Mouse (Mus musculus) urinary bladder, adult 18-20 months (tissue): ENCODE data around the gene BC030867.

Source experiments
- DNase-seq, 2 experiments: peaks; one replicate each; pipeline ENCODE4 v3.0.0; 2022; ENCODE audit warnings: low spot score in 2 of 2, mixed read lengths in 2 of 2

The BC030867 gene

DNA sequence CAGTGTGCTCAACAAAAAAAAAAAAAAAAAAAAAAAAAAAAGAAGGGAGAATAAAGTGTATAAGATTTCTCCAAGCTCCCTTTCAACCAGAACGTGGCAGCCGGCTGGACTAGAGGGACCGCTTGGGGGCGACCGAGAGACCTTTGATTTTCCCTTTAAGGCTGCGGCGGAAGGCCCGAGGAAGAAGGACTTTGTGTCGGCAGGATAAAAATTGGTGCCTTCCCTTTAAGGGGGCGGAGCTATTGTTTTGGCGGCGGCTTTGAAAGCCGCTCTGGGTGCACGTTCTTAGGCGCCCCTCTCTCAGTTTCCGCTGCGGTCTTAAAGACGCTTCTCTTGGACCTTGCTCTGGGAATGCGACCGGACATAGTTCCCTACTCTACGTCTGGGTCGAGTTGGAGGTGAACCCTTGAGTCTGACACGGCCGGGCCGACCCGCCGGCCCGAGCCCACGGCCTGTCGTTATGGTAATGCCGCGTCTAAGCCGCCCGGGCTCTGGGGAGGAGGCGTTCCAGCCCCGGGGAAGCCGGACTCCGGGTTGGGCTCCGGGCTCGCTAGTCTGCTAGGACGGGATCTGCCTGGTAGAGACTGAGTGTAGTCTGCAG, at the start of gene BC030867:
BC030867 (plus strand) TSS at position 253 of the 601 bp plus-strand sequence.
- DNase-seq: peak; percentile 83 to 85

DNA sequence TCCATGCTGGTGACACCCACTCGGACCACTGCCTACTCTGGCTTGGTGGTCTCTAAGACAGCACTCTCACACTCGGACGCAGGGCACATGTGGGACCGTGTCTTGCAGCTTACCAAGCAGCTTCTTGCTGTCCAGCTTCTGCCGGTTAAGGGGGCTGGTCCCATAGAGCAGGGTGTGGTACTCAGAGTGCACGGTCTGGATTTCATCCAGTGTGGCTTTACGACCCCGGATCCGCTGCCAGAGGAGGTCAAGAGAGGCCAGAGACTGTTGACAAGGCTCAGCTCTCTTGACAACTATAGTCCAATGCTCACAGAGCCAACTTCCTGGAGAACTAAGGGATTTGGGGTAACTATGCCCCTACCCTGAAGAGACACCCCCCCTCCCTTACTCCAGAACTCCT, 48.8 kb upstream of the BC030867 start:
- no peak for DNase-seq

DNA sequence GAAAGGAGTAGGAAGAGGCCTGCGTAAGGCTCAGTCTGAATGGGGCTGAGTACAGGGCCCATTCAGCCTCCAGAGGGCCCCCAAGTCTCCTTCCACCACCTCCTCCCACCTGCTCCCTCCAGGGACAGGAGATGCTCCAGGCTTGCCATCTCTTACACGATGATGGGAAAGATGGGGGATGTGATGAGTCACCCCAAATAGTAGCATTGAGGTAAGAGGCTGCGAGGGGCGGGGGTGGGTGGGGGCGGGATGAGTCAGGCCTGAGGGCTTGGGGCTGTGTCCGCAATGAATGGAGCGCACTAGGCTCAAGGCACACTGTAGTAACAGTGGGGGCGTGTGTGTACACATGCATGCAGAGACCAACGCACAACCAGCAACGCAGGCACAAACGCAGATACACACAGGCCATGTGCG, 47.3 kb upstream of the BC030867 start:
- no peak for DNase-seq

DNA sequence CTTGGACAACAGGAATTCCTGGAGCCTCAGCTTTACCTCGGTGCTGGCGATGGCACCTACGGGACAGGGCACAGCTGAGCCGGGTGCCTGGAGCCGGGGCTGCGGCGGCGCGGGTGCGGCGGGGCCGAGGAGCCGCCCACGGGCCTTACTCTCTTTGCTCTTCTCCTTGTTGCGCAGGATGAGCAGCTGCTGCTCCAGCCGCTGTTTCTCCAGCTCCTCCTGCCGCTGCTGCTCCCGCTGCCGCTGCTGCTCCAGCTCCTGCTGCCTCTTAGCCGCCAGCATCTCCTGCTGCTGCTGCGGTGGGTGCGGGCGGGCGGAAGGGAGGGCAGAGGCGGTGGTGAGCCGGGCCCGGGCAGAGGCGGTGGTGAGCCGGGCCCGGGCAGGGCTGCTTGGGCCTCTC, 42.2 kb upstream of the BC030867 start:
- no peak for DNase-seq

DNA sequence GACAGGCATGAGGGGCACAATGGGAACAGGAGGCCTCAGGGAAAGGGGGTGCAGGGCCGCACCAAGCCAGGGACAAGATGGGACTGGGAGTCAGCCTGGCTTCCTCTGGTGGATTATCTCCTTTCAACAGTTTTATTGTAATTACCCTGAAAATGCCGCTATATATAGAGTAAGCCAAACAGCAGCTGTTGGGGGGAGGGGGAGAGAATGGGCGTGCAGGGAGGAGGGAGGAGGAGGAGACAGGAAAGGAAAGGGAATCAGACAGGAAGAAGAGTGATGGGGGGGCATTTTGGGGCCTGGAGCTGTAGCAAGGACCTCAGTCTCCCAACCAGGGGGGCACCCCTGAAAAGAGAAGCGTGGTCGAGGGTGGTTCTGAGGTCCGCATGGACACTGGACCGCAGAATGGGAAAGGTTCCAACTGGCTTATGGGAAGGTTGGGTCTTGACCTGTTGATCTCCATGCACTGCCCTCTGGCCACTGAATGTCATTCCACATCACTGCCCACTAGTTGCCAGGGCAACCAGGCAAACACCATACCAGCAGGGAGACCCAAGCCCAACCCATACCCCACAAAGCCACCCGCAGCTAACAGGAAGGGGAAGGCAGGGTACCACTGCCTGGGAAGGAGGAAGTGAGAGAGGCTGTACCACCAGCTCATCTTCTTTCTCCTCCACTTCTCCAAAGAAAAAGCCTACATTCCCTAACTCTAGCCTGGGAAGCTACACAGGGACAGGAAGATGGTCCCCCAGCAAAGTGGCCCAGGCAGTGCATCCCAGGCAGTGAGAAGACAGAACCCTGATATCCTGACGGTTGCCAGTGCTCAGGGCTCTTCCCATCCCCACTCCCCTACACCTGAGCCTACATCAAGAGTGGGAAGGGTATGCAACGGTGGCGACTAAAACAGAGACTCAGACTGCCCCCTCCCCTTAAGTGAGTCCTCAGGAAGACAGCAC, 40.6 kb upstream of the BC030867 start:
- DNase-seq: no peak

DNA sequence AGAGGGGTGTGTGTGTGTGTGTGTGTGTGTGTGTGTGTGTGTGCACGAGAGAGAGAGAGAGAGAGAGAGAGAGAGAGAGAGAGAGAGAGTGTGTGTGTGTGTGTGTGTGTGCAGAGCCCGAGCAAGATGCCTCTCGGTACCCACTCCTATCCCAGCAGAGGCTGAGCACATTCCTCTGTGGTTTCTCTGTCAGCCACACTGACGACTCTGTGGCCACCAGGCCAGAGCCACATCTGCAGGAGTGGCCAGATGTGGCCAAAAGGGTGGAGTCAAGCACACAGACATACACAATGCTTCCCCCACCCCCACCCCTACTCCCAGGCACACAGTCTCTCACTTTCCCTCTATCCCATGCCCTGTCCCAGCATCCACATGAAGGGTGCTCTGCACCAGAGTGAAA, 39.8 kb upstream of the BC030867 start:
- no peak for DNase-seq

DNA sequence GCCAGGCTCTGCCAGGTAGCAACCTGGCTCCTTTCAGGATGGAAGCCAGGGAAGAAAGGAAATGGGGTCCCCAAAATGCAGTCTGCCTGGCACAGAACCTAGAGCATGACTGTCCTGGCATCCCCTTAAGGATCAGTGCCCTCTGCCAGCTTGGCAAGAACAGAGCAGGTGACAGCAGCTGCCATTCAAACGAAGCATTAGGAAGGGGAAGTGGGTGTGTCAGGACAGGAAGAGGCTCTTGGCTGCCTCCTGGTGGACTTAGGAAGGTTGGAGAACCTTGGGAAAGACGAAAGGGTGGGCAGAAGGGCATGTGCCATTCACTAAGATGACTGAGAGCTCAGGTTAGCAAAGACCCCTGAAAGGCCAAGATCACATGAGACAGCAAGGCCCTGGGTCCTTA, 38.9 kb upstream of the BC030867 start:
- no peak for DNase-seq

DNA sequence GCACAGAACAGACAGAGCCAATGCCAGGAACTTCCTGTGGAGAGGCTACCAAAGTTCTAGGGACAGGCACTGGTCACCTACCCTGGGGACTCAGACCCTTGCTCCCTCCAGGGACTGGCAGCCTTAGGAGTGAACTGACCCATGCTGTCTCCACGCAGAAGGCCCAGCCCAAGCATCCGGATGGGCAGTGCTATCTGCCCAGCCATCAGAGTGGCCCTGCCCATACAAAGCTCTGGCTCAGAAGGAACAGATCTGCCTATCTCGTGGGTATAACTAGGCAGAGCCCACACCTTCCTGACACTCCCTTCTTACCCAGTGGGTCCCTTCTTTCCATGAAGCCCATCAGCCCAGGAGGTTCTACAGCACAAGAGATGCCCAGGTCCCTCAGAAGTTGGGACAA, 38.5 kb upstream of the BC030867 start:
- DNase-seq: no peak

DNA sequence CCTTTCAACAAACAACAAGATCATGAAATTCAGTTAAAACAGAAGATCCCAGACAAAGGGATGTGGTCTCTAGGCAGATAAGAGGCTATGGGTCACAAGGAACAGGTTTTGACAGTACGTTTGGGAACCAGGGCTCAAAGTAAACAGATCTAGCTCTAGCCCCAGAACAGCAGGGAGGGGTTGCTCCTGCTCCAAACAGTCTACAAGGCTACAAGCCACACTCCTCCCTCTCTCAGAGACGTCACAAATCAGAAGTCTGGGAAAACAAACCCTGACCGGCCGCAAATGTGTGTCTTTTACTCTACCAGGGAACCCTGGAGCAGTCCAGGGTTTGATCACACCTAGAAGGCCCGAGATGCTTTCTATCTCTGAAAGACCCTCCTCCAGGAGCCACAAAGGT, 37.7 kb upstream of the BC030867 start:
- no peak for DNase-seq

DNA sequence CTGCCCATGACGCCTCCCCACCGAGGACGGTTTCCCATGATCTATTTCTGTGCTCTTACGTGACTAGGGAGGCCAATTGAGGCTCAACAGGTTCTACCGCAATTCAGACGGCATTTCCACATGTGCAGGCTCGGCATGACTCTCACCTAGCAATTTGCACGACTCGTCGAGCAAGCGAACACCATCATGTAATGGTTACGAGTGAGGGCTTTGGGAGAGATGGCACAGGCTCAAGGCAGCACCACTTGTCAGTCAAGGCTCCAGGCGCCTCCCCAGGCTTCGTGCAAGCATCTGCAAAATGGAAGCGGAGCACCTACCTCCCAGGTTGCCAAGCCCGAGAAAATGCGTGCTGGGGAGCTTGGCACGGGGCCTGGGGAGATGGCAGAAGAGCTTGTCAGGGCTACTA, 36.7 kb upstream of the BC030867 start:
- no peak for DNase-seq

DNA sequence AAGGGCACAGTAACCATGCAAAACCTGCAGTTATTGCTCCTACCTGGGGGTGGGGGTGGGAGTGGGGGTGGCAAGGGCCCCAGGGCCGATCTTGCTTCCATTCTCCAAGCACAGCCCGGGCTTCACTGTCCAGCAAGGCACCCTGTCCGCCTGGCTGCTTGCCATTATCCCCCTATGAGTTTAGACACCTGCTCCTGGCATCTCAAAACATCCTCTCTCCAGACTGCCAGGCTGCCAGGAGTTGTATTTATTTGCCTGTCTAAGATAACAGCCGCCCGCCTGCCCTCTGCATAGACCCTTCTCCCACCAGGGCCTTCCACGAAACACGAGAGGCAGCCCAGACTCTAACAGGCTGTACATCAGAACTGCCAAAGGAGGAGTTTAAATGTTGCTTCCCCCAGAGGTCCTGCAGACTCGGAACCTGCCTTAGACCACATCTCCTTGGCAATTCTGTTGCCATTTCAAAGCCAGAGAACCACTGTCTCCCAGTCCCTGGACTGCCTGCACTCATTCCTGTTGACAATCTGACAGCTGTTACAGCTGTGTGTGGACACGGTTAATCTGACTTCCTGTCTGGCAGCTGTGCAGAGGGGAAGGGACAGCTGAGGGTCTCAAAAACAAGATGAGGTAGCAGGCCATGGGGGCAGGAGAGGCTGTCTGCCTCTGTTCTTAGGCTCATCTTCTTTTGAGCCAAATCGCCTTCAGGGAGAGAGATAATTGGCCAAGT, 34.1 kb upstream of the BC030867 start:
- DNase-seq: no peak

DNA sequence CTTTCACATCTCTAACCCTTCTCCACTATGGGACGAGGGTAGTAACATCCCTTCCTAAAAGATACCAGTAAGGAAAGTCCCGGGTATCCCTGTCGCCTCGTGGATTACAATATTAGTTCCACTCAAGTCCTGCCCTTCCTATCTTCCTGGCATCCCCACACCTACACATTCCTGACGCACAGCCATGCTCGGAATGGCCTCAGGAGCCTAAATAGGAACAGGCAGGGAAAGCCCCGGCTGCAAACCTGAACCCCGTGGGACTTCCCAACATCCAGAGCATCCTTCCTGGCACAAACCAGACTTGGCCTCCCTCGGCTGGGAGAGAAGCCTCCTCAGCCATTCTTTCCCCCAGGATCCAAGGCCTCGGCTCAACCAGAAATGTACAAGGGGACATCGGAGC, 33.2 kb upstream of the BC030867 start:
- no peak for DNase-seq

DNA sequence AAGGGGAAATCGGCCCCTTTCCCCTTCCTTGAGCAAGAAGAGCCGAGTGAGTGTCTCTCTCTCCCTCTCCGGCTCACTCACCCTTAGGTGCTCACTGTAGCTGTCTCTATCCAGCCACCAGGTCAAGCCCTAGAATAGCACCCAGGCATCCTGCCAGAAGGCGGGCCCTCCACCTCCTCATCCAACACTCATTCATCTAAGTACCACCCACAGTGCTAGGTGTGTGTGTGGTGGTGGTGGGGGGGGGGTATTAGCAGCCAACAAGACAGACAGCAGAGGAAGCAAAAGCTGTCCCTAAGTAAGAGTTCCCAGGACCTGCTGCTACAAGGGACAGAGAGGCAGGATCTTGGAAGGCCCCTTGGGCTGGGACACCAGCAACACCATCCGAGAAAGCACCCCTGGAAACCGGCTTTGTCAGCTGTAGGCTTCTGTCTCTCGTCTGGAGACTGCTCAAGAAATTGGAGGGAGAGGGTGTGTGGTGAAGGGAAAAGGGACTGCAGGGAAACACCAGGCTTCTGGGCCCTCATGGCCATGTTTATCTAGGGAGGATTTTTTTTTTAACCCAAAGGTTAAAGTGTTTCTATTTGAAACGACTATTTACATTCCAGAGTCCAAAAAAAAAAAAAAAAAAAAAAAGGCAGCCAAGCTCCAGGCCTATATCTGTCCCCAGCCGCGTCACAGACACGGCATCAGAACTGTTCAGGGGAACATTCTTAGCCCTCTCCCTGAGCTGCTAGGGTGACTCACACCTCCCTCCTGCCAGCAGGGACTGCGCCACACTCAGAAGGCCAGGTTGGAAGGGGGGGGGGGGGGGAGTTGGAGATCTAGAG, 32.4 kb upstream of the BC030867 start:
- no peak for DNase-seq

DNA sequence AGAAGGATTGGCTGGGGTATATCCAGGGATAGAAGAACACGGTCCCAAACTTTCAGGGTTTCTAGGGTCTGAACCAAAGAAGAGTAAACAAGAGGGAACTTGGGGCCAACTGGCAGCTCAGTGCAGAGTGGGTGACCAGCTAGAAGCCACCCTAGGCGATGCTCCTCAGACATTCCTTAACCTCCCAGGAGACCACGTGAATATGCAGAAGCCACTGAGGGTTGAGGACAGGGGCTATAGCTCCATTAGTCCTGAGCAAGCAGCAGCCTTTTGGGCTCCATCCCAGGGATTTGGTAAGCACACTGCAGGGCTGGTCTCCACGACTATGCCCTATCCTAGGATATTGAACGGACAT, 31.8 kb upstream of the BC030867 start:
- no peak for DNase-seq

DNA sequence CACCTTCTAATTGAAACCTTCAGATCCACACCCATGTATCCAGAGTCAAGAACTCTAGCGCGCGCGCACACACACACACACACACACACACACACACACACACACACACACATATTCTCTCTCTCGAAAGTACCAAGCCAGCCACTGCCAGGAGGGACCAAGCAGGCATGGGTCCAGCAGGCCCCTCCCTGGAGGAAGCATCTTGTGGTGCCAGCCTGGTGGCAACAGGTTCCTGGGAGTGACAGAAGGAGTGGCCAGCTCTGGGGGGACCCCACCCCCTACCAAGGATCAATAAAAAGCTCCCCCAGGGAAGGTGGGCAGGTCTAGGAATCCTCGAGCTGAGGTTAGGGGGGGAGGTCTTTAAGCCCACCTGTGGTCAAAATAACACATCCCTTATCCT, 31.3 kb upstream of the BC030867 start:
- DNase-seq: no peak

DNA sequence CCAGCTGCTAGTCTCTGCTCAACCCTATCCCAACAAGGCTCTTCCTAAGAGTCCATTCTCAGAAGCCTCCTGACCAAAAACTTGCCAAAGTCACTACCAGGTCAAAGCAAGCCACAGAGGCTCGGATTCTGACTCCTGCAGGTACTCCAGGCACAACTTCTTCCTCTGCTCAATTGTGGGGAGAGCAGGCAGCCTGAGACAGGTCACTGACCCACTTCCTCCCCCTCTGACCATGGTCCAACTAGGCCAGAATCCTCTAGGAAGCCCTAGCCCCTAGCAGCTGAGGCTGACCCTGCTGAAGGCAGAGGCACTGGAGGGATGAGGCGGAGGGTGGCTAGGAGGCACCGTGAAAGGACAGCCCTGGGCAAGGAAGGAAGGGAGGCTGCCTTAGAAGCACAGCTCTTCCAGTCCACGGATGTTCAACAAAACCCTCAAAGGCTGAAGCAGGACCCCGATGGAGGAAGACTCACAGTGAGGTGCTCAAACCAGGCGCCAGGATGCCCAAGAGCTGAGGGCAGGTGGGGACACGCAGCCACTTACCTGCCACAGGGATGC, 30.7 kb upstream of the BC030867 start:
- no peak for DNase-seq

DNA sequence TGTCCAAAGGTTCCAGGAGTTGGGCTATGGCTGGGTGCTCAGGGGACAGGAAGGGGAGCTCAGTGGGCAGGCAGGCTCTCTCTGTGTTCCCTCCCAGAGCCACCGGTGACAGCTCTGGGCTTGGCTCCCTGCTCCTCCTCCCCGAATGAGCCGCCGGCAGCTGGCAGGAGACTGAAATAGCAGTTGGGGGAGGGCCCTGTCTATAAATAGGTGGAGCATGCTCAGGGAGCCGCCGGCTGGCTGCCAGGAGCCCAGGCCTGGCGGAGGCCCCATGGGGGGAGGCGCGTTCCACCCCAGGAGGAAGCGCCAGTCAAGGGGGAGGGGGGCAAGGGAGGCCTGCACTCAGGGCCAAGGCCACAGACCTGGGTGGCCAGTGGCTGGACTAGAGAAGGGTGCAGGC, 29.9 kb upstream of the BC030867 start:
- DNase-seq: peak; percentile 82 to 92

DNA sequence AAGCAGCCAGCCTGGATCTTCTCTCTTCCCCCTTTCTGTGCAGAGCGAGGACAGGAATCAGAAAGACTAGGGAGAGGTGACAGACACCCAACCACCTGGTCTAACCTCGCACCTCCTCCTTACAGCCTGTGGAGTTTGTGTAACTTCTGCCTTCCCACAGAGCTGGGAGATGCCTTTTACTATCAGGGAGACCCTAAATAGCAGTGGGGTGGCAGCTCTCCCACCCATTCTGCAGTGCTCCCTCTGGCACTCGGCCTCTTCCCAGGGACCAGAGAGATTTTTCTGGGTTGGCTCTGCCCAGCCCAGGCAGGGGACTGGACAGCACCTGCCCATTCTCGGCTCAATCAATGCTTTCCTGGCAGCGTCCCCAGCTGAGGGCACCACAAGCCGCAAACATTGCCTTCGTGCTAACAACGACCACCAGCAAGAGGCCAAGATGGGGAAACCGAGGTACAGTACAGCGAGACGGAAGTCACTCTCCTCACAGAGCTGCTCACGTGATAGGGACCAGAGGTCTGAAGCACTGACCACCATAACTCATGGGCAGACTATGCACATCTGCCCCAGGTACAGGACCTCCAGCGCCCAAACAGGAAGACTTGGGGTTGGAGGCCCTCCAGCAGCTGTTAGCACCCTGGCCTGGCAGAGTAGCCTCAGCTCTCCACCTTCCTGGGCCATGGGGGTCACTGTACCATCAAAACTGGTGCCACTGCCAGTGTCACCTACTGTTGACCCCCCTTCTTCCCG, 29.3 kb upstream of the BC030867 start:
- DNase-seq: no peak

DNA sequence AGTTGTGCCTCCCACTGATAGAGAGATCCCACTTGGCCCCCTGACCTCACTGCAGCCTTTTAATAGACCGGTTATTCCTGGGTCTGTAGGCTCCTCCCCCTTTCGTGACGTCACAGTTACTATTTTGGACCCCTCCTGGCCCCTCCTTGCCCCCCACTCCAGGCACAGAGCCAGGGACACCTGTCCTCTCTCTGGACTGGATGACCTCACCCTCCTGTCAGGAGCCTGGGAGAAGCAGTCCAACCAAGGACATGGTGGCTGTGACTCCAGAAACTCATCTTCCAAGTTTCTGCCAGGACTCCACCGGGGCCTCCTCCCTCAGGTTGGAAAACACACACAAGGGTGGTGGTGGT, 28.7 kb upstream of the BC030867 start:
- no peak for DNase-seq

DNA sequence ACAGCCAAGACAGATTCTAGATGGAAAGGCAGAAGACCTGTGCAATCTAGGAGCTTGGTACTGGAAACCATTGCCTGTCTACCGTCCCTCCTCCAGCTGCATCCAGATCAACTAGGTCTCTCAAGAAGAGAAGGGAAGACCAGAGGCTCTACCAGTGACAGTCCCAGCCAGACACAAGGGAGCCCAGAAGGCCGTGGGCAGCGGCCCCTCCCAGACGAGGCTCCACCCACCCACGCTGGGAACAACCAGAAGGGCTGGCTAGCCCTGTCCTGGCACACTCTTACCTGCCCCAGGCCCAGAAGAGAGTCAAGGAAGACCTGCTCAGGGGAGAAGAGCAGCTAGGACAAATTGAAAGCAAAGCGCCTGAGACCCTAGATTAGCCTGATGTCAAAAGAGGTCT, 28.2 kb upstream of the BC030867 start:
- no peak for DNase-seq
